Mouse (Mus musculus) embryonic facial prominence, embryonic 14.5 days (tissue): ENCODE results near the gene Zrsr1. TPM values are rescaled to one million over a fixed set of nuclear protein-coding genes. Genes with fewer than 3 reads are reported as not detected.

Experiments
- ATAC-seq: fragments of 200-750 bp; cut with Nextera tagmentation; 2 replicates; pipeline ENCODE4 v1.8.0; 2017; ENCODE audit warnings: low read depth, moderate number of reproducible peaks, moderate TSS enrichment
- DNase-seq: peaks from one replicate; pipeline ENCODE4 v3.0.0-alpha.2; 2015; ENCODE audit warnings: low spot score
- H3K27ac ChIP-seq: fragments of 300-500 bp; sonication (generic); replicated peaks from 2 replicates; pipeline ENCODE4 v1.5.1; 2014; ENCODE audit warnings: low read depth, mild to moderate bottlenecking, low read length, moderate library complexity
- H3K27me3 ChIP-seq: fragments of 300-500 bp; sonication (generic); replicated peaks from 2 replicates; pipeline ENCODE4 v1.6.1; 2014; ENCODE audit warnings: low read length; ENCODE audit not compliant: control insufficient read depth, insufficient read depth
- H3K36me3 ChIP-seq: fragments of 300-500 bp; sonication (generic); 2 replicates; pipeline ENCODE4 v1.6.1; 2014; ENCODE audit warnings: low read length, mixed read lengths; ENCODE audit not compliant: control insufficient read depth, insufficient read depth
- H3K4me1 ChIP-seq: fragments of 300-500 bp; sonication (generic); 2 replicates; pipeline ENCODE4 v1.6.1; 2014; ENCODE audit warnings: antibody characterized with exemption, low read length; ENCODE audit not compliant: control insufficient read depth, insufficient read depth
- H3K4me2 ChIP-seq: fragments of 300-500 bp; sonication (generic); 2 replicates; pipeline ENCODE4 v1.6.1; 2014; ENCODE audit warnings: low read depth, mild to moderate bottlenecking, low read length, moderate library complexity, mixed read lengths
- H3K4me3 ChIP-seq: fragments of 300-500 bp; sonication (generic); 2 replicates; pipeline ENCODE4 v1.5.1; 2014; ENCODE audit warnings: low read depth, mild to moderate bottlenecking, low read length
- H3K9ac ChIP-seq: fragments of 300-500 bp; sonication (generic); 2 replicates; pipeline ENCODE4 v1.6.1; 2014; ENCODE audit warnings: low read depth, mild to moderate bottlenecking, low read length, moderate library complexity, mixed read lengths
- H3K9me3 ChIP-seq: fragments of 300-500 bp; sonication (generic); 2 replicates; pipeline ENCODE4 v1.6.1; 2016; ENCODE audit warnings: low read length; ENCODE audit not compliant: control insufficient read depth
- WGBS: fragments of 180-500 bp; shearing (Covaris S2); extraction: QIAGEN DNeasy Blood & Tissue Kit; methylation state at CpG from one replicate; pipeline ENCODE4 v1.1.7; 2014; 5-methylcytosine and 5-hydroxymethylcytosine counted together
- polyA plus RNA-seq: library from polyadenylated mRNA; unstranded; fragments of >200 nt; fragmentation: Nextera tagmentation; extraction: Ambion mirVana; gene quantifications from 2 replicates; pipeline ENCODE4 v1.2.1, GENCODE M21; 2014

Gene Zrsr1
- polyA plus RNA-seq, 1 experiment from 2014 or later, result 3.5 TPM

DNA sequence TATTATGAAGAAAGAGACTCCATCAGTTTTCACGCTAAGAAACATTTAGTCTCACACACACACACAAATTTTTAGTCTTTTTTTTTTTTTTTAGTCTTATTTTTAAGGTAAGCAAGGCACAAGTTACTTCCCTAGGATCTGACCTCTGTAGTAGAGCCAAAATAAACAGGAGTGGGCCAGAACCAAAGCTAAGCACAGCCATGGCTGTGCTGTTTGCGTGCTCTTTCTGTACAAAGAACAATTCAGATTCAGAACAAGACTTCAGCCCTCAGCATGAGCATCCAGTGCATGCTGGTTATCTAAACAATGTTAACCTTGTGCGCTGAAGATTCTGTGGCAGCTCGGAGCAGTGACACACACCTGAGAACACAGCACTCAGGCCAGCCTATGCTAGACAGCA lies 7.4 kb upstream of the Zrsr1 start:
- Histone ChIP-seq H3K4me1 (no peaks in the 10 kb centered on the region), H3K27me3 (no peaks in the 10 kb centered on the region), H3K4me3 (no peak overlapping the region), H3K4me2 (no peak overlapping the region), H3K9ac (no peak overlapping the region), H3K36me3 (peaks cover 12% of the 10 kb centered on the region; the same call in 1 of the 2 replicates), H3K9me3 (peaks cover 26% of the 10 kb centered on the region; the same call in 1 of the 2 replicates), H3K27ac (no peak overlapping the region)
- ATAC-seq (no peak), DNase-seq (peak; percentile 8)
- 72% methylated on average over 4 of the region's 4 CpGs for WGBS

DNA sequence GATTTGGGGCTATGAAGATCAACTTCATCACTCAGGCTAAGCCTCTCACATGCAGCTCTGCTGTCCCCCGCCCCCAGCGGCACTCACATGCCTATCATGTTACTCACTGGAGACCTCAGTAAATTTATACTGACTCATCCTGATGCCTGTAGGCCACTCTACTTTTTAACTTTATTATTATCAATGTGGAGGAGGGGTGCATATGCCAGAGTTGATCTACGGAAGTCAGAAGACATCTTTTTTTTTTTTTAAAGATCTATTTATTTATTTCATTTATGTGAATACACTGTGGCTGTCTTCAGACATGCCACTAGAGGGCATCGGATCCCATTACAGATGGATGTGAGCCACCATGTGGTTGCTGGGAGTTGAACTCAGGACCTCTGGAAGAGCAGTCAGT lies 6.3 kb upstream of the Zrsr1 start:
- WGBS, result 68% methylated on average over 4 of the region's 4 CpGs
- Histone ChIP-seq H3K27me3 (no peaks in the 10 kb centered on the region), H3K4me1 (no peaks in the 10 kb centered on the region), H3K4me2 (no peak overlapping the region), H3K9me3 (peaks cover 30% of the 10 kb centered on the region), H3K4me3 (no peak overlapping the region), H3K36me3 (peaks cover 20% of the 10 kb centered on the region; the same call in 1 of the 2 replicates), H3K27ac (no peak overlapping the region), H3K9ac (no peak overlapping the region)
- DNase-seq (no peak), ATAC-seq (no peak)

DNA sequence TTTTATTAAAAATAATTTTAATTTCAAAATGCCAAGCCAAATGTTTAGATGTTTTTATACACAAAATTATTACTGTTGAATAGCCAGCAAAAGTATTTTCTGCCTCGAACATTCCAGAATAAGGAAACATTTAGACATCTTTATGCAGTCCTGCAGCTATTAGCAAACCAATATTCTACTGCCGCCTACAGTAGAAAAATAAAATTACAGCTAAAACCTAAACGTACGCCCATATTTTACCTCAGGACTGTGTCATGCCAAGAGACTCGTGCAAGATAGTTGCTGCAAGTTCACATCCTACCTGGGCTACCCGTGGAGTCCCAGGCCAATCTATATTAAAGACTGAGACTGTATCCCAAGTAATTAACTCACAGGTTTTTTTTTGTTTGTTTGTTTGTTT lies 2.3 kb upstream of the Zrsr1 start:
- DNase-seq, result peak; percentile 34

DNA sequence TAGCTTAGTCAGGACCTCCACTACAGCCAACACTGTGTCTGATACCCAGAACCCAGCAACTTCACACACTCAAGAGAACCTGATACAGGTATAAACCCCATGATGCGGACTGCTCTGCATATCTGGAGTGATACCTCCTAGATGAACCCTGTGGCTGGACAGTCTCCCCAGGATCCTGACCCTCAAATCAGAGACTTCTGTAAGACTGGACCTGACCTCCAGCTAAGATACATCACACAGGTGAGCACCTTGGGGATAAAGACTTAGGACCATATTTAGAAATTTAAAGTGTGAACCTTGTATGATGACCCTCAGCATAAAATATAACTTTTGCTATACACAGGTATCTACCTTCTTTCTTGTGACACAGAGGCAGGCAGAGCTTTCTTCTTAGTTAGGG lies 1.3 kb upstream of the Zrsr1 start:
- Histone ChIP-seq H3K4me2 (no peak overlapping the region), H3K4me3 (no peak overlapping the region), H3K9me3 (peaks cover 67% of the 10 kb centered on the region), H3K4me1 (no peaks in the 10 kb centered on the region), H3K27me3 (no peaks in the 10 kb centered on the region), H3K36me3 (peaks cover 39% of the 10 kb centered on the region), H3K27ac (no peak overlapping the region), H3K9ac (no peak overlapping the region)
- ATAC-seq (no peak), DNase-seq (no peak)
- WGBS, result 100% methylated on average over 1 of the region's 1 CpGs

More for the DNA sequence above, 2.3 kb upstream of the Zrsr1 start:
- Histone ChIP-seq H3K4me3 (no peak overlapping the region), H3K27me3 (no peaks in the 10 kb centered on the region), H3K36me3 (peaks cover 36% of the 10 kb centered on the region), H3K27ac (no peak overlapping the region), H3K9ac (no peak overlapping the region), H3K4me1 (no peaks in the 10 kb centered on the region), H3K4me2 (no peak overlapping the region), H3K9me3 (peaks cover 67% of the 10 kb centered on the region)
- ATAC-seq, result no peak
- WGBS, result 57% methylated on average over 6 of the region's 6 CpGs

DNA sequence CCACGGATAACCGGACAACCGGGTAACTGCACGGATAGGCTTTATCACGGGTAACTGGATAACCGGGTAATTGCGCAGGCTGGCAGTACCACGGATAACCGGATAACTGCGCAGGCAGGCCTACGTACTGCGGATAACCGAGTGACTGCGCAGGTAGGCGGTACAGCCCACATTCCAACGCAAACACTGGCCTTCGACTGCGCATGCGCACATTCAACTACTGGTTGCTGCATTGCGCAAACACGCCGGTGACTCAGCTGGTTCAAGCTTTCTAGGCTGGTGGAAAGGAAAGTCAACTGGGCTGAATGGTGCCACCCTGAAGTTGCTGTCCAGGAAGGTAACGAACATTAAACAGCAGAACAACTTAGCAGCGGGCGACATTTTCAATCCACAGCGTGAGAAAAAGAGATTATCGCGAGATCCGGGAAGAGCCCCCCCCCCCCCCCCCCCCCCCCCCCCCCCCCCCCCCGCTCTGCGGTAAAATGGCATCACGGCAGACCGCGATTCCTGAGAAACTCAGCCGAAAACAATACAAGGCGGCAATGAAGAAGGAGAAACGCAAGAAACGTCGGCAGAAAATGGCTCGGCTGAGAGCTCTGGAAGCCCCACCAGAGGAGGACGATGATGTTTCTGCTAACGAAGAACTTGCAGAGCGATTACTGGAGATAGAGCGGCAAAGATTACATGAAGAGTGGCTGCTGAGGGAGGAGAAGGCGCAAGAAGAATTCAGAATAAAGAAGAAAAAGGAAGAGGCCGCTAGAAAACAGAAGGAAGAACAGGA lies 1.1 kb downstream of the Zrsr1 start:
- Histone ChIP-seq H3K27ac (peak overlapping the region; percentile 85), H3K4me3 (peak overlapping the region; percentile 60), H3K36me3 (peaks cover 51% of the 10 kb centered on the region), H3K9ac (peak overlapping the region; percentile 70), H3K9me3 (peaks cover 50% of the 10 kb centered on the region), H3K4me2 (peak overlapping the region; percentile 70), H3K27me3 (no peaks in the 10 kb centered on the region), H3K4me1 (no peaks in the 10 kb centered on the region)
- peak; percentile 68 for ATAC-seq
- DNase-seq, result peak; percentile 86
- 50% methylated on average over 45 of the region's 46 CpGs for WGBS

DNA sequence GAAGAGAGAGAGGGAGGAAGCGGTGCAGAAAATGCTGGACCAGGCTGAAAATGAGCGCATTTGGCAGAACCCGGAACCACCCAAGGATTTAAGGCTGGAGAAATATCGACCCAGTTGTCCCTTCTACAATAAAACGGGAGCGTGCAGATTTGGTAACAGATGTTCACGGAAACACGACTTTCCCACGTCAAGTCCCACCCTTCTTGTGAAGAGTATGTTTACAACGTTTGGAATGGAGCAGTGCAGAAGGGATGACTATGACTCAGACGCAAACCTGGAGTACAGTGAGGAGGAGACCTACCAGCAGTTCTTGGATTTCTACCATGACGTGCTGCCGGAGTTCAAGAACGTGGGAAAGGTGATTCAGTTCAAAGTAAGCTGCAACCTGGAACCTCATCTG lies 1.8 kb downstream of the Zrsr1 start:
- Histone ChIP-seq H3K9me3 (peaks cover 45% of the 10 kb centered on the region), H3K27ac (peak overlapping the region; percentile 85), H3K4me1 (no peaks in the 10 kb centered on the region), H3K27me3 (no peaks in the 10 kb centered on the region), H3K4me3 (peak overlapping the region; percentile 60), H3K9ac (peak overlapping the region; percentile 67), H3K36me3 (peaks cover 56% of the 10 kb centered on the region), H3K4me2 (peak overlapping the region; percentile 61)
- DNase-seq (peak; percentile 31), ATAC-seq (no peak)
- WGBS, result 50% methylated on average over 14 of the region's 14 CpGs

DNA sequence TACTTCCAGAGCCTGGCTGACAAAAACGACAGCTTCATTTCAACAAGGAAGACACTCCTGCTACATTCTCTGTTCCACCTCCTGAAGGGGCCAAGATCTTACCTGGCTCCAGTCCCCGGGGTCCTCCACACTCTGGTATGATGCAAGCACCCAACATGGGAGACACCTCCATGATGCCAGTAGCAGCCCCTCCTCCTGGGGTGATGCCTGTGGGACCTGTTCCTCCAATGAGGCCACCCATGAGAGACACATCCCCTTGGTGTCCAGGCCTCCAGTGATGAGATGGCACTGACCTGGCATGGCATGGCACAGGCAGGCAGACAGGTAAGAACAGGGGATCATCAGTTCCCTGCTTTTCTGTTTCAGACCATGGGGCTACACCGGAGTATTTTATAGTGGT lies 6.4 kb downstream of the Zrsr1 start:
- no peaks in the 10 kb centered on the region for H3K27me3 ChIP-seq
- DNase-seq (no peak), ATAC-seq (no peak)
- WGBS, result 85% methylated on average over 3 of the region's 3 CpGs
- no peak overlapping the region for H3K4me2 ChIP-seq
- H3K27ac ChIP-seq, result no peak overlapping the region
- H3K9me3 ChIP-seq, result peaks cover 13% of the 10 kb centered on the region
- H3K36me3 ChIP-seq, result peaks cover 42% of the 10 kb centered on the region
- H3K4me1 ChIP-seq, result peaks cover 9% of the 10 kb centered on the region
- no peak overlapping the region for H3K4me3 ChIP-seq
- H3K9ac ChIP-seq, result no peak overlapping the region

DNA sequence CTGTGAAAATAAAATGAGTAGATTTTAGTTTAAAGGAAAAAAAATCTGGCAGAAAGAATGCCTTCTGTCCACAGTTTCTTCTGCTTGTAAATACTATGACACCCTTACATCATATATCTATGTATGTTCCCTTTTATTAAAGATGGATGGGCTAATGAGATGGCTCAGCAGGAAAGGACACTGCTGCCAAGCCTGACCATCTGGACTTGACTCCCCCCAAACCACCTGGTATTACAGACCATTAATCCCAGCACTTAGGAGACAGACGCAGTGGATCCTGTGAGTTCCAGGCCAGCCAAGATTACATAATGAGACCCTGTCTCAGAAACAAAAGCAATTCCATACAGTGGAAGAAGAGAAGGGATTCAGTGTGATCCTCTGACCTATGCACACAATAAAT lies 6.9 kb downstream of the Zrsr1 start:
- Histone ChIP-seq H3K36me3 (peaks cover 37% of the 10 kb centered on the region), H3K27me3 (no peaks in the 10 kb centered on the region), H3K27ac (no peak overlapping the region), H3K9me3 (peaks cover 8% of the 10 kb centered on the region), H3K4me3 (no peak overlapping the region), H3K9ac (no peak overlapping the region), H3K4me2 (no peak overlapping the region), H3K4me1 (peaks cover 9% of the 10 kb centered on the region)
- DNase-seq, result no peak
- ATAC-seq, result no peak
- WGBS, result 57% methylated on average over 1 of the region's 1 CpGs

DNA sequence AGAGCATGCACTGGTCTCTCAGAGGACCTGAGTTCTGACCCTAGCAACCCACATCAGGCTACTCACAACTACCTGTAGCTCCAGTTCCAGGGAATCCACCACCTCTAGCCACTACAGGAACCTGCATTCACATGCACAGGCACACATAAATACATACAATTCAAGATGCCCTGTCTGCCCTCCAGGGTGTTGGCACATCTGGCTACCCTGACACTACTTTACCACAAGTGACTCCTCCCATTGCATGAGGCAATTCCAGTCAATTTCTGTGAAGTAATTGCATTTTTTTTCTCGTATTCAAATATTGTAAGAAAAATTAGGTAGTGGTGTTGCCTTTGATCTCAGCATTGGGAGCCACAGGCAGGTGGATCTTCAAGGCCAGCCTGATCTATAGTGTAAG lies 7.4 kb downstream of the Zrsr1 start:
- DNase-seq, result no peak
- no peaks in the 10 kb centered on the region for H3K27me3 ChIP-seq
- ATAC-seq, result no peak
- H3K27ac ChIP-seq, result no peak overlapping the region
- peaks cover 9% of the 10 kb centered on the region for H3K4me1 ChIP-seq
- H3K9me3 ChIP-seq, result peaks cover 3% of the 10 kb centered on the region; the same call in 1 of the 2 replicates
- no peak overlapping the region for H3K4me2 ChIP-seq
- WGBS, result 71% methylated on average over 1 of the region's 1 CpGs
- H3K4me3 ChIP-seq, result no peak overlapping the region
- no peak overlapping the region for H3K9ac ChIP-seq
- peaks cover 32% of the 10 kb centered on the region for H3K36me3 ChIP-seq
